Mouse (Mus musculus): Measurements from ENCODE around the gene Mlf2.

The Mlf2 gene

DNA sequence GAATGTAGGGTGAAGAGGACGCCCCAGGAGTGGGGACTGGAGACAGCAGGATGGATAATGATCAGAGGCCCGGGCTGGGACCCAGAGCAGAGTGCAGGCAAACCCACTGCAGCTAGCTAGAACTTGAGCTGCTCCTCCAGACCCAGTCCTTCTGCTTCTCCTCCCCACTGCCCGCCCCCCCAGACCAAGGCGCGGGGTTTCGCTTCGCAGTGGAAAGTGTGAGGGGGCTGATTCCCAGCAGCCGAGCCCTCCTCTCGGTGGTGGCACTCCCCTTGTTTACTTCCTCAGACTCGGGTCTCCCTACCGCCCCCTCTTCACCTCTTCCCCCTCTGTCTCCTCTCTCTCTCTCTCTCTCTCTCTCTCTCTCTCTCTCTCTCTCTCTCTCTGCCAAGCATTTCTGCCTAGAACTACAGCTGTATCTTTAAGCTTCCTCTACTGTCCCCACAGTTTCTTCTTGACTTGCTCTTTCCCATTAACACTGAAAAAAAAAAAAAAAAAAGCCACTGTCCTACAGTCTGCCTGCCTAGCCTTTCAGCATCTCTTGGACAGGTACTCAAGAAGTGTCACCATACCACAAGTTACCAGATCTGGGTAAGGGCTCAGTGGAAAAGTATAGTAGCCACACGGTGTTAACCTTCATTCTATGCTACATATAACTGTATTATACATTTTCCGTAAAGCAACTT lies 19.5 kb upstream of the Mlf2 start, which contains the start of gene Lag3:
Lag3 (minus strand) TSS at position 173 of the 686 bp plus-strand sequence.
- DNase-seq (ENCODE audit: low read depth, low spot score) = no peak

DNA sequence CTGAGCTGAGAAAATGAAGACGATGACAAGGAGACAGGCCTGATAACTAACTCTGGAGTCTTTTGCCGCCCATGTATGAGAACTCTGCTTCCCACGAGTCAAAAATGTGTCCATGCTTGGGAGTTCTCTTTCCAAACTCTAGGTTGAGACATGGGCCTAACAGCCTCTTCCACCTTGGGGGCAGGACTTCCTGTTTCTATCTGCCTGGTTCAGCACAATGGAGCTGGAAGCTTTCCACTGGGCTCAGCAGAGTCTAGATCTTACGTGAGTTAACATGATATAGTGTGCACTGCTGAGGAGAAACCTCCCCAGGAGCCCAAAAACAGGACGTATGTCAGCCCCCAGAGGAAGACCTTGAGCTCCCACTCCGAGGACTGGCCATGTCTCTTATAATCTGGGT lies 18.0 kb upstream of the Mlf2 start:
- no peak for DNase-seq (ENCODE audit: low read depth, low spot score)

DNA sequence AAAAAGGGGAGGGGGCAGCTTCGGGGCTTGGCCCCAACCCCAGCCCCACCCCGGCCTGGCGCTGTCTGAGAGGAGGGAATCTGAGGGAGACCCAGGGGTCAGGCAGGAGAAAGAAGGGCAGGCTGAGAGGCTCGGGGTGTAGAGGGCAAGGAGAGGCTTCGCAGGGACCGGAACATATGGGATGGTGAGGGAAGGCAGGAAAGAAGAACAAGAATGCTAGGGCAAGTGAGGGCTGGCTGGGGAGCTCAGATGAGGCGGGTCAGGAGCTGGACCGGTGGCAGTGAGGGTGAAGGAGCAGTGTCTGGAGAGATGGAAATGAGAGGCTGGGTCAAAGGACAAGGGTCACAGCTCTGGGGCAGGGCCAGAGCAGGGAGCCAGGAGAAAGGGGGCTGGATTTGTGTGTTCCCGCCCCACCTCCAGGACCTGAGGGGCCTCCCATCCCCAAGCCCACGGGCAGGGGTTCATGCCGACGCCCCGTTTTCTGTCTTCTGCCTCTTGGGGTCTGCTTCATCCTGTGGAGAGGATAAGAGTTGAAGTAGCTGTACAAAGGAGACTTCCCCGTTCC lies 17.4 kb upstream of the Mlf2 start:
- DNase-seq (ENCODE audit: low read depth, low spot score) = no peak

DNA sequence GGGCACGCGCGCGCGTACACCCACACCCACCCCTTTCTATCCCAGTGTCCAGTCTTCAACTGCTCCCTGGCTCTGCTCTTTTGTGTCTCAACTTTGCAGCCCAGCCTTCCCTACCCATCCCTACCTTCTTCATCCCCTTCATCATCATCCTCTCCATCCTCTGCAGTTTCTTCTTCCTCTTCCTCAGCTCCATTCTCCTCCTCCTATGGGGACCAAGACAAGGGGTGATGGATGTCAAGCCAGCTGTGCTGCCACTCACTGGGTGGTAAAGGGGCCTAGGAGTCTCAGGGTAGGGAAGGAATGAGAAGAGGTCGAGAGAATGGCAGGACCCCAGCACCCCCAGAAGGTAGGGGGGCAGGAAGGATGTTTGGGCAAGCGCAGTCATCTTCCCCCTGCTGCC lies 16.7 kb upstream of the Mlf2 start:
- no peak for DNase-seq (ENCODE audit: low read depth, low spot score)

DNA sequence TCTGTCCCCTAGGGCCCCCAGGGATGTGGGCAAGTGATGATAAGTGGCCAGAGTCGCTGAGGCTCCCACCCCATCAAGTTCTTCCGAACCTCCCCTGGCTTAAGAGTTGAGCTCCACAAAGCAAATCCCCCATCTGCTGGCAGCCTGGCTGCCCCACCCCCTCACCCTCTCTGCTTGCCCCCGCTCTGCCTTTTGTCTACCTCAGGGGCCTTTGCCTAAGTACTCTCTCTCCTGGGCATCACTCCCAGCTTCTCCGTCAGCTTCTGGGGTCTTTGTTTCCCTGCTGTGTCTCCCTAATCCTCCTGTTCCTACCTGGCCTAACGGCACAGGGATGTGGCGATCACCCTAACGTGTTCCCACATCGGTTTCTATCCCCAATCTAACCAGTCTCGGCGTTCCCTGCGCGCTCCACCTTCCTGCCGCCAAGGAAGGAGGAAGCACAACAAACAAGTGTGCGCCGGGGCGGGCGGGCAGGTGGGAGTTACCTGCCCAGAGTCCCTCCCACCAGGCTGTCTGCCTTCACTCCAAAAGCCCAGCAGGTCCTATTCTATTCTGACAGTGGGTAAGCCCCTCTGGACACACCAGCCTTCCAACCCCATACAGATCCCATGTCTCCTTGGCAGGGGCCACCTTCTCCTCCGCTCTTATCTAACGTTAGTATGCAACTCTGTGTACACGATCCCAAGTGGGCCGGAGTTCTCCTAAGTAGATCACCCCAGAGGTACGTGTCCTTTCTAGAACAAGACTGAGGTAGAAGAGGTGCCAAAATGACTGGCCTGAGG lies 15.8 kb upstream of the Mlf2 start:
- DNase-seq (ENCODE audit: low read depth, low spot score) = peak; percentile 83

DNA sequence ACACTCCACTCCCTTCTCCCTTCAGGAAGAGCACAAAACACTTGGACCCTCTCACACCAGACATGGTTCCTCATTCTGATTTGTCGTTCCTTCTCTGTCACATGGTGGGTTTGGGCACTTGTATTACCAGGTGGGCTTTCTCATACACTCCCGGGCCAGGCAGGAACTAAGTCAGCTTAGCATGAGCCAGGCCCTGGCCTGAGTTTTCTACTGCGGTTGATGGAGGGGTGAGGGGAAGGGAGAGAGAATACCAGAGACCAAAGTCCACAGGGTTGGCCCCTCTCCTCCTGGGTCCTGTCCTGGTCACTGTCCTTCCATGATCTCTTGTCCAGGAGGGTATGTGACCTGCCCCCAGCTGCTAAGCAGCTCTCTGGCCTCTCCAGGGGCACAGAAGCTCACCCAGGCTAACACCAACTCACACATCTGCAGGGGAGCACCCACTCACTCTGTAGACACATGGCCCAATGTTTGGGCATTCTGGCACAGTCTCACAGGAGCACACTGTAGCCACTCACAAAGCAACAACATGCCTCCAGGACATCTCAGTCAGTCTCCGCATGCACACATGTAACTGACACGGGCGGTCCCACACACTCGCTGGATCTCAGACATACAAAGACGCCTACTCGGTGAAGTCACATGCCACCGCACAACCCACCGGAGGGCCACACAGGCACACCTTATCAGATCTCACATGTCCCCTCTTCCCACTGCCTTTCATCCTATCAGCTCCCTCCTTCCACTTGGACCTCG lies 15.1 kb upstream of the Mlf2 start:
- DNase-seq (ENCODE audit: low read depth, low spot score) = no peak

DNA sequence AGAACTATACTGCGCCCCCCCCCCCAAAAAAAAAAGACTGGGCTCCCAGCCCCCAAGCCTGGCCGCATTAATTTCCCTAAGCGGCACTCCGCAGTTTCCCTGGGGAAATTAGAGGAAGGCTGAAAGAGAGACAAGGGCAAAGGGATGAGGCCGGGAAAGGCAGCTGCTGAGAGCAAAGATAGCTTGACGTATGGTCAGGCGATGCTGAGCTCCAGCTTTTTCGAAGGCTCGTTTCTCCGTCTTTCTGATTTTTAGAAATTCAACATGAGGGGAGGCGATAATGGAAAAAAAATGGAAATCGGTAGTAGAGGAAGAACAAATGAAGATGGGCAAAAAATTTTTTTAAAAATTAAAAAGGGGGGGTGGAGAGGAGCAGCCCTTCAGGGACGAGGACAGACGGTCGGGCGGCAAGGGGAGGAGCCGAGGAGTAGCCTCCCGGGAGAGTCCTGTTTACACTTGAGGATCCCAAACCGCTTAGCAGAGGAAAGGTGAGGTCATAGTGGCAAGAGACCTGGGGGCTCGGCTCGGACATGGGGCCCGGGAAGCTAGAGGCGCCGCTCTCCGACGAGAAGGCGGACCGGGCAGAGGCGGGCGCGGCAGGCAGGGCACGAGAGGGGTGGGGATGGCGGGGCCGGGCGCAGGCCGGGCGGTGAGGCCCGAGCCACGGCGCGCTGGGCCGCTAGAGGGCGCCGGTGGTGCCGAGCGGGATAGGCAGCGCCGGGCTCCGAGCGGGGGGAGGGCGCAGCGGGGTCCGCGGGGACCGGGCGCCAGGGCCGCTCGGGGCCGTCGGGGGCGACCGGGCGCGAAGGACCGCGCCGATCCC lies 14.3 kb upstream of the Mlf2 start:
- DNase-seq (ENCODE audit: low read depth, low spot score) = peak; percentile 68

DNA sequence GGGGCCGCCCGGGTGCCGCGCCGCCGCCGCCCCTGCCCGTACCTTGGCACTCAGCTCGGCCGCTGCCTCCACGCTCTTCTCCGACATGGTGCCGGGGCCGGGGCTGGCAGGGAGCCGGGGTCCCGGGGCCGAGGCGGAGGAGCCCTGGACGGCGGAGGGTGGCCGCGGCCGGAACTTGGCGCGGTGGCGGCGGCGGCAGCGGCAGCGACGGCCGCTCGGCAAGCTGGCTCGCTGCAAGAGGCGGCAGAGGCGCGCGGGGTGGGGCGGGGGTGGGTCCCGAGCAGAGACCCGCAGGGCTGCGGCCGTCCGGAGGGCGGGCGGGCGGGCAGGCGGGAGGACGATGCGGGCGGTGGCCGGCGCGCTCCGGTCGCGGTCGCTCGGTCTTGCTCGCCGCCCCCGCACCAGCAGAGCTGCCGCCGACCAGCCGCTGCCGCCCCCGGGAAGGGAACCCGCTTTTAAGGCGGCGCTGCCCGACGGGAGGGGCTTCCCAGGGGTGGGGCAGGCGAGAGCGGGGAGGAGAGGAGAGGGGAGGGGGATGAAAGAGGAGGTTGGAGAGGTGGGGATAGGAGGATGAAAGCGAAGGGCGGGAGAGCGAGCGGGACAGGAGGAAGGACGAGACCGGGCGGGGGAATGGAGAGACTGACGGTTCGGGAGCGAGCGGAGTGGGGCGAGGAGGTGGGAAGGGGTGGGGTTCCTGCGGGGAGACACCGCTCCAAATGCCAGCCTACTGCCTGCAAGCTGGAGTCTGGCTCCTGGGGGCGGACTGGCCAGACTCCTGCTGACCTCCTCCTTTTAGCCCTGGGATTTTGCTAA lies 13.5 kb upstream of the Mlf2 start:
- DNase-seq (ENCODE audit: low read depth, low spot score) = peak; percentile 97

DNA sequence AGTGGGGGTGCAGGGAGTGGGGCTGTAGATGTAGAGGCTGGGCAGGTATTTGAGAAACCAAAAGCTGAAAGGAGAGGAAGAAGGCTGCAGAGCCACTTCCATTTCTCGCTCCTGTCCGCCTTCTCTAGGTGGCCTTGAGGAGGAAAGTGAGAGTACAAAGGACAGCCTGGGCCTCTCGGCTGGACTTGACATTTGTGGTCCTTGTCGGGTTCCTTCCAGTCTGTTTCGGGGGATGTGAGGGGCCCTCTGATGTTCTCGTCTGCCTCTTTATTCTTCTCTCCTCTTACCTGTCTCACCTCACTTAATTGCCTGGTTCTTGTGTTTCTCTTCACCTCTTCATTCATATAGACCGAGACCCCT lies 12.9 kb upstream of the Mlf2 start:
- DNase-seq (ENCODE audit: low read depth, low spot score) = no peak

DNA sequence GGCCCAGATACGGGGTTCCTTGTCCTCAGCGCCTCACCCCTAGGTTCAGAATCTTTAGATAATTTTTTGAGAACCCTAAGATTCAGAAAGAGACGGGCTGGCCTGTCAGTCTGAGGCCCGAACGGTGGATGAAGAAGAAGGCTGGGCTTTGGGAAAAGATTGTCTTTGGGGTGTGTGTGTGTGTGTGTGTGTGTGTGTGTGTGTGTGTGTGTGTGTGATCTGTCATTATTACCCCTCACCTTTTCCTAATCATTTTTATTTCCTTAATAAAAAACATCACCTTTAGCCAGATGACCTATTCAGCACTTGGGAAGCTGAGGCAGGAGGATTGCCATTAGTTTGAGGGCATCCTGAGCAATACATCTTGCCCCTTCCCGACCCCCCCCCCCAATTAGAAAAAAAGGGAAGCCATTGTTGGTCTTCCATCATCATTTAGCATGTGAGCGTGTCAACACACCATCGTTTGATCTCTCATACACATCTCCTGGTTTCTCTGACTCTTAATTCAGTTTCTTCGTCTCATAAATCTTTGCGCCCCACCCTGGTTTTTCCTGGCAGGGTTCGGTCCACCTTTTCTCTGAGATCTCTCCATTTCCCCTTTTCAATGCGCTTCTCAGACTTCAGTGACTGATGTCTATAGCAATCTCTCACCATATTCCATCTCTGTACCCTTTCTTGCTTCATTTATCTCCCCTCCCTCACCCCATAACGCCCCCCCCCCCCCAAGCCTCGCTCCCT lies 12.1 kb upstream of the Mlf2 start:
- no peak for DNase-seq (ENCODE audit: low read depth, low spot score)

DNA sequence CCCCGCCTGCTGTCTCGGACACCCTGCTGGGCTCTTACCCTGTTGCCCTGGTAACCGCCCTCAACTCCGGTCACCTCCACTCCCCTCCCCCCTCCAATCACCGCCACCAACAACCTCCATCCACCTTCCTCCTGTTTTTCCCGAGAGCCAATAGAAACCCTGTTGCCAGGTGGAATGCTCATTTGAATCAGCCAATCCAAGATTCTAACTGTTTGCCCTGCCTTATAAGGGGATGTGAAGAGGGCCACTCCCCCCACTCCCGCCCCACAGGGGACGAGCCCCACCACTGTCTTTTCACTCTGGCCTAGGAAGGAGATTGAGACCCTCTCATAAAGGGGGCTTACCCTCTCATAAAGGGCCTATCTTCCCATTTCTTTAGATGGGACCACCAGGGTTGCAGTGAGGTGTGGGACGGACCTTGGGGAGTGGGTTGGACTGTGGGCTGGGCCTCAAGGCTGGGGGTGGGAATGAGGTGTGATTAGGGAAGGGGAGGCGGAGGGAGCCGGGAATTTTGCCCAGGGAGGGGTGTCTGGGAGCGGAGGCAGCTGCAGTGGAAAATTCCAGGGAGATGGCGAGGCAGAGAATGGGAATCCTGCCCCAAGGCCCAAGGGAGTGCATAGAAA lies 11.4 kb upstream of the Mlf2 start, which contains the start of gene Ptms:
Ptms (minus strand) TSS at position 409 of the 623 bp plus-strand sequence.
- peak; percentile 100 for DNase-seq (ENCODE audit: low read depth, low spot score)

DNA sequence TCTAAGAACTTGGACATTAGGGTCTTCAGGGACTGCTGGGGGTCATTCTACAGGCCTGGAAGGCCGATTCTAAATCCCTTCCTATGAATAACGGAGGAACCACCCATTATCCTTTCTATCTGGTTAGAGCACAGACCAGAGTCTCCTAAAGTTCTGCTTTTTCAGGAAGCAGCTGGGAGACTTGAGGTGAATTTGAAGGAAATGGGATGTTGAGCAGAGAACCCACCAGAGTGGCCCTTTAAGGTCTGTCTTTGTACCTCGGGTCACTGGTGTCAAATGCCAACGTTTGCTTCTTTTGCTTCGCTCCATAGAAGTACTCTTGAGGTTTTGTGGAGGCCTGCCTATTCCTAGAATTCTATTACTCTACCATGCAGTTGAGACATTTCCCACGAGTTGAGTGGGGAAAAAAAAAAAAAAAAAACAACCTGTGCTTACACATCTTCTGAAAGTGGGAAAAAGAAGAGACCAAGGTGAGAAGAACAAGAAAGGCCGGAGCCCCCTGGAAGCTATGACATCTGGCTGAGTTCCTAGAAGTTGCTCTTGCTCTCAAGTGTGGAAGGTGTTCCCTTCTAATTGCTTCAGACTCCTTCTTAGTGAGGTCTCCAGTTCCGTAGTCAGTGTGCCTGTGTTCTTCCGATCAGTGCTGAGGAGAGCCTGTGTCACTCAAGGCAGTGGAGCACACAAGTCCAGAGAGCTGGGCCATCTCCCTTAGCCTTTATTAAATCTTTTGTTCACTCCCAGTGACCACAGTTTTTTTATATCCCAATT lies 10.7 kb upstream of the Mlf2 start:
- no peak for DNase-seq (ENCODE audit: low read depth, low spot score)

DNA sequence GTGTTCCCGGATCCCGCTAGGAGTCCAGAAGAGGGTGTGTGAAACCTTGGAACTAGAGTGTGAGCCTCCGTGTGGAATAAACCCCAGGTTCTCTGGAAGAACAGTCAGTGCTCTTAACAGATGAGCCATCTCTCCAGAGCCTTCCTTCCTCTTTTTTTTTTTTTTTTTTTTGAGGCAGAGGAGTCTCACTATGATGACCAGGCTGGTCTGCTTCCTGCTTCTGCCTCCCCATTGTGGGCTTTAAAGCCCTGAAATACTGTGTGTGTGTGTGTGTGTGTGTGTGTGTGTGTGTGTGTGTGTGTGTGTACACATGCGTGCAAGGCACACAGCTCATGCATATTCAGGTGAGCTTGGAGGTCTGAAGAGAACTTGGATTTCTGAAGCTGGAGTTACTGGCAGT lies 9.6 kb upstream of the Mlf2 start:
- DNase-seq (ENCODE audit: low read depth, low spot score) = no peak

DNA sequence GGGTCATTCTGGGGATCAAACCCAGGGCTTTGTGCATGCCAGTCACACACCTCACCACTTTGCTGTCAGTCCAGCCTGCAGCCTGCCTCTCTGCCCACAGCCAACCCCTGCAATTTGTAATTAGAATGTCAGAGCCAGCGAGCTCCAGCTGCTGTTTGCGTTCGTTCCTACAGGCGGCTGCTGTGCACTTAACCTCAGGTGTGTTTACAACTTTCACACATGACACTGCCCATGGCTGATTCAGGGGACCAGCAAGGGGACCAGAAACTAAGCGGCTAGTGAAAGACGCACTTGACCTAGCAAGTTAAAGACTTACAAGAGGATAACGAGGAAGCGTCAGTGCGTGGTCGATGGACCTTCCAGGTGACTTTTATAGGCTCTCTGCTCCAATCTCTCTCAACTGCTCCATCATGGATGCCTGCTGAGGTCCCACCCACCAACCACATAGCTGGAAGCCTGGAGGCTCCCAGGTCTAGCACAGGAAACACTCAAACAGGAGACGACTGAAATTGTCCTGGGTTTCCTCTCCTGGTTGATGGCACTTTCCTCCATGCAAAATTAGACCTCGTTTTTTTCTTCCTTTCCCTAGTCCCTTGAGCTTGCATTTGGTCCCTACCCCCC lies 5.9 kb upstream of the Mlf2 start:
- no peak for DNase-seq (ENCODE audit: low read depth, low spot score)

DNA sequence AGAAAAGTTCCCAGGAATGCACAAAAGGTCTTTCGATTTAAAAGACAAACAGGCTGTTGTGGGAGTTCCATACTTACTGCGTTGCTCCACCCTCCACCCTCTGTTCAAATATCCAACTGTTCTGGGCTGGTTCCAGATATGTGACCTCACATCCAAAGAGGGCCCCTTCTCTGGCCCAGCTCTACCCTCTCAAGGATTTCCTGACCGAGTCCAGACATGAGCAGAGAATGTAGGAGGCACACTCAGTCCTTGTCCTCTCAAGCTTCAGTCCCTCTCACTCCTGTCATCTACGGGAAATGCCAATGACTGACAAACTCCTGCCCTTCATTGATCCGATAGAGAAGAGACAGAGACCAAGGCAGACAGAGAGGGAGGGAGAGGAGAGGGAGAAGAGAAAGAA lies 5.2 kb upstream of the Mlf2 start:
- no peak for DNase-seq (ENCODE audit: low read depth, low spot score)

DNA sequence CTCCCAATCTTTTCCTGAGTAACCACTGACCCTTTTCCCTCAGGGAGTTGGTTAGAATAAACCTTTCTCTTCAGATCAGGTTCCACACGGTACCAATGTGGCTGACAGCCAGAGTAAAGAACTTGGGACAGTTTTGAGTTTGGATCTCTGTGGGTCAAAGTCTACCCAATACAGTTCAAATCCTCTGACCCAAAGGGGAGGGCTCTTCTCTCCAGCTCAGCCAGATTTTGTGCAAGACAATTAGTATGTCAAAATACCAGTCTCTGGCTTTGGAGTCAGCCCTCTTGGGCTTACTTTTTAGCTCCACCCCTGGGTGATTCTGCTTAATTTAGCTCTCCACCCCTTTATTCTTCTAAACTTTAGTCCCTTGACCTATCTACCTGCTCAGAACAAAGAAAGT lies 955 bp upstream of the Mlf2 start:
- DNase-seq (ENCODE audit: low read depth, low spot score) = no peak

DNA sequence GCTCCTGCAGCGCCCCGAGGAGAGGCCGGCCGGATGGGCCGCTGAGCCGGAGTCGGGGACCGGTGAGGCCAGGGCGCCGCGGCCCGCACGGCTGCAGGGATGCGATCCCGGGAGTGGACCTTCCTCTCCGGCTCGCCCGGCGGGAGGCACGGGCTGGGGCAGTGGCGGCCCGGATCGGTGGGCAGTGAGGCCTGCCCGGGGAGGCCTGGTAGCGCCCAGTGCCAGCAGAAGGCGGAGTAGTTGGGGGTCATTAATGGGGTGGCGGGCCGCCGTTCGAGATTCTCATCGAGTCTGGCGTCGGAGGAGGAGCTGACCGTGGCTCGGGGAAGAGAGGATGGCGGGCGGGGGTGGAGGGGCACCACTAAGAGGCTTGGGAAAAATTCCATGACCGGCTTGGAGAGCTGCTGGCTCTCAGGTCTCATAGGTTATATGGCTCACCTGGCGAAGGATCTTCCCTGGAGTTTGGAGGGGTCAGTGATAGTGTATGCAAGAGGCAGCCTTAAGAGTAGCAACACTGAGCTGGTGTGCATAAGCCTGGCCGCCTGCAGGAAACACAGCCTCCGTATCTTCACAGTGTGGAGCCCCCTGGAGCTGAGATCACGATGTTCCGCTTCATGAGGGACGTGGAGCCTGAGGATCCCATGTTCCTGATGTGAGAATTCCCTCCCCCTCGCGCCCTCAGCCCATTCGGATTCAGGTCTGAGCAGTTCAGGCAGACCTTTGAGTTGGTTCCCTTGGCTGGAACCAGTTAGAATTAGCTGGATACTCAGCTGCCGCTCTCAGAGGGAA lies 533 bp downstream of the Mlf2 start:
- DNase-seq (ENCODE audit: low read depth, low spot score) = peak; percentile 66

All from R1 (cell line).